Mouse (Mus musculus) forebrain, postnatal 0 days (tissue): ENCODE measurements around the gene Hist1h3g. TPM values are rescaled to one million over a fixed set of nuclear protein-coding genes. Genes with fewer than 3 reads are reported as not detected.

Source experiments
- ATAC-seq: fragments of 200-750 bp; cut with Nextera tagmentation; 2 replicates; pipeline ENCODE4 v1.8.0; 2017; ENCODE audit warnings: mild to moderate bottlenecking, moderate library complexity
- DNase-seq: peaks from one replicate; pipeline ENCODE4 v3.0.0-alpha.2; 2015
- H3K27ac ChIP-seq: fragments of 300-500 bp; sonication (generic); 2 replicates; pipeline ENCODE4 v1.5.1; 2014; ENCODE audit warnings: low read depth, mild to moderate bottlenecking, antibody characterized with exemption, low read length, moderate library complexity, mixed read lengths
- H3K27me3 ChIP-seq: fragments of 300-500 bp; sonication (generic); 2 replicates; pipeline ENCODE4 v1.6.1; 2014; ENCODE audit warnings: mild to moderate bottlenecking, low read length, mixed read lengths; ENCODE audit not compliant: insufficient read depth
- H3K36me3 ChIP-seq: fragments of 300-500 bp; sonication (generic); 2 replicates; pipeline ENCODE4 v1.6.1; 2014; ENCODE audit warnings: mild to moderate bottlenecking, moderate library complexity; ENCODE audit not compliant: insufficient read depth
- H3K4me1 ChIP-seq: fragments of 300-500 bp; sonication (generic); 2 replicates; pipeline ENCODE4 v1.6.1; 2014; ENCODE audit warnings: antibody characterized with exemption; ENCODE audit not compliant: insufficient read depth
- H3K4me2 ChIP-seq: fragments of 300-500 bp; sonication (generic); 2 replicates; pipeline ENCODE4 v1.6.1; 2014; ENCODE audit warnings: low read depth, mild to moderate bottlenecking, moderate library complexity
- H3K4me3 ChIP-seq: fragments of 300-500 bp; sonication (generic); 2 replicates; pipeline ENCODE4 v1.5.1; 2014; ENCODE audit warnings: low read depth, low read length, mixed read lengths
- H3K9ac ChIP-seq: fragments of 300-500 bp; sonication (generic); 2 replicates; pipeline ENCODE4 v1.6.1; 2014; ENCODE audit warnings: mild to moderate bottlenecking
- H3K9me3 ChIP-seq: fragments of 300-500 bp; sonication (generic); 2 replicates; pipeline ENCODE4 v1.6.1; 2016; ENCODE audit warnings: low read length
- CTCF ChIP-seq: sonication (generic); IDR thresholded peaks from 2 replicates; pipeline ENCODE4 v1.5.1; 2016; ENCODE audit warnings: antibody characterized with exemption, control low read depth, low read depth
- WGBS: fragments of 180-500 bp; shearing (Covaris S2); extraction: QIAGEN DNeasy Blood & Tissue Kit; methylation state at CpG from one replicate; pipeline ENCODE4 v1.1.7; 2014; 5-methylcytosine and 5-hydroxymethylcytosine counted together
- polyA plus RNA-seq: library from polyadenylated mRNA; unstranded; fragments of >200 nt; fragmentation: Nextera tagmentation; extraction: Ambion mirVana; gene quantifications from 2 replicates; pipeline ENCODE4 v1.2.1, GENCODE M21; 2015
- total RNA-seq: library from RNA; depleted of rRNA; stranded (reverse); fragments of >200 nt; gene quantifications from 2 replicates; pipeline ENCODE4 v1.2.3, GENCODE M21; 2014

Hist1h3g gene
- total and polyA plus RNA-seq, 2 experiments from 2014 or later: 0.50 to 116 TPM

GRCm38 (mm10) chr13:23521703-23522102 is 13.5 kb upstream of the Hist1h3g start:
- 1% methylated on average over 14 of the region's 14 CpGs for WGBS
- TF ChIP-seq CTCF: no peak
- Histone ChIP-seq H3K27me3 (no peaks in the 10 kb centered on the region), H3K9me3 (no peaks in the 10 kb centered on the region), H3K4me1 (no peaks in the 10 kb centered on the region), H3K4me3 (no peak overlapping the region), H3K9ac (no peak overlapping the region), H3K4me2 (peak overlapping the region; percentile 18; the same call in 1 of the 2 replicates), H3K36me3 (no peaks in the 10 kb centered on the region), H3K27ac (no peak overlapping the region)
- ATAC-seq (no peak), DNase-seq (peak; percentile 75)

GRCm38 (mm10) chr13:23523976-23524375 is 11.2 kb upstream of the Hist1h3g start:
- Histone ChIP-seq H3K4me2 (no peak overlapping the region), H3K4me1 (no peaks in the 10 kb centered on the region), H3K9ac (no peak overlapping the region), H3K27me3 (no peaks in the 10 kb centered on the region), H3K36me3 (no peaks in the 10 kb centered on the region), H3K27ac (no peak overlapping the region), H3K4me3 (no peak overlapping the region), H3K9me3 (no peaks in the 10 kb centered on the region)
- 46% methylated on average over 5 of the region's 5 CpGs for WGBS
- DNase-seq: no peak
- ATAC-seq: no peak
- TF ChIP-seq CTCF: no peak

- no peak overlapping the region for H3K4me2 ChIP-seq
- WGBS: 9% methylated on average over 5 of the region's 5 CpGs
- H3K36me3 ChIP-seq: no peaks in the 10 kb centered on the region
- ATAC-seq: peak; percentile 44
- H3K9ac ChIP-seq: no peak overlapping the region
- DNase-seq: peak; percentile 86
- H3K27me3 ChIP-seq: no peaks in the 10 kb centered on the region
- H3K27ac ChIP-seq: no peak overlapping the region
- H3K4me1 ChIP-seq: no peaks in the 10 kb centered on the region
- no peaks in the 10 kb centered on the region for H3K9me3 ChIP-seq
- no peak overlapping the region for H3K4me3 ChIP-seq
- TF ChIP-seq CTCF: peak; percentile 92
These were observed 10.6 kb upstream of the Hist1h3g start for GRCm38 (mm10) chr13:23524654-23525053.

- Histone ChIP-seq H3K27ac (no peak overlapping the region), H3K4me1 (no peaks in the 10 kb centered on the region), H3K4me3 (peak overlapping the region; percentile 50), H3K27me3 (no peaks in the 10 kb centered on the region), H3K4me2 (peak overlapping the region; percentile 55), H3K36me3 (no peaks in the 10 kb centered on the region), H3K9ac (no peak overlapping the region), H3K9me3 (no peaks in the 10 kb centered on the region)
- ATAC-seq: no peak
- 2% methylated on average over 10 of the region's 10 CpGs for WGBS
- TF ChIP-seq CTCF: no peak
- DNase-seq: no peak
These were observed 9.3 kb upstream of the Hist1h3g start for GRCm38 (mm10) chr13:23525901-23526300.

- Histone ChIP-seq H3K4me3 (peak overlapping the region; percentile 50), H3K4me2 (peak overlapping the region; percentile 55), H3K27me3 (no peaks in the 10 kb centered on the region), H3K36me3 (no peaks in the 10 kb centered on the region), H3K9ac (peak overlapping the region; percentile 56), H3K9me3 (no peaks in the 10 kb centered on the region), H3K4me1 (no peaks in the 10 kb centered on the region), H3K27ac (peak overlapping the region; percentile 71)
- WGBS: under 1% methylated on average over 17 of the region's 17 CpGs
- ATAC-seq (peak; percentile 54), DNase-seq (peak; percentile 98)
- TF ChIP-seq CTCF: no peak
These were observed 8.9 kb upstream of the Hist1h3g start for GRCm38 (mm10) chr13:23526312-23526711.

GRCm38 (mm10) chr13:23529005-23529404 is 6.2 kb upstream of the Hist1h3g start:
- Histone ChIP-seq H3K36me3 (no peaks in the 10 kb centered on the region), H3K27ac (no peak overlapping the region), H3K9me3 (no peaks in the 10 kb centered on the region), H3K4me3 (no peak overlapping the region), H3K9ac (no peak overlapping the region), H3K4me1 (peaks cover 17% of the 10 kb centered on the region), H3K4me2 (no peak overlapping the region), H3K27me3 (no peaks in the 10 kb centered on the region)
- no peak for TF ChIP-seq CTCF
- DNase-seq (no peak), ATAC-seq (no peak)
- WGBS: 79% methylated on average over 5 of the region's 5 CpGs

GRCm38 (mm10) chr13:23529480-23530165 is 5.6 kb upstream of the Hist1h3g start:
- no peak for ATAC-seq
- peak overlapping the region; percentile 98 for H3K27ac ChIP-seq
- H3K9ac ChIP-seq: peak overlapping the region; percentile 82
- TF ChIP-seq CTCF: no peak
- peaks cover 20% of the 10 kb centered on the region for H3K4me1 ChIP-seq
- H3K9me3 ChIP-seq: no peaks in the 10 kb centered on the region
- H3K27me3 ChIP-seq: no peaks in the 10 kb centered on the region
- WGBS: 35% methylated on average over 2 of the region's 2 CpGs
- no peaks in the 10 kb centered on the region for H3K36me3 ChIP-seq
- no peak for DNase-seq
- peak overlapping the region; percentile 68 for H3K4me3 ChIP-seq
- H3K4me2 ChIP-seq: peak overlapping the region; percentile 72
